Mouse (Mus musculus): Measurements from ENCODE around the gene Ddx59. TPM values are rescaled to one million over a fixed set of nuclear protein-coding genes. Genes with fewer than 3 reads are reported as not detected.

The Ddx59 gene
- polyA plus RNA-seq, 1 experiment = 8.5 TPM

GRCm38 (mm10) chr1:136386914-136387313 is 28.2 kb upstream of the Ddx59 start:
- TF ChIP-seq CTCF (IDR thresholded peaks at IDR 0.05; ENCODE audit: borderline replicate concordance, insufficient read depth, low read depth, low read length) (no peak), POLR2A (IDR thresholded peaks at IDR 0.05; ENCODE audit: borderline replicate concordance, insufficient read depth, low read length) (no peak)
- DNase-seq = no peak
- H3K4me3 ChIP-seq (replicated peaks; ENCODE audit: insufficient read depth, low read depth, low read length) = no peak overlapping the region
- 70% methylated on average over 5 of the region's 6 CpGs for WGBS
- no peaks in the 10 kb centered on the region for H3K27me3 ChIP-seq (ENCODE audit: control insufficient read depth, insufficient read depth, low read length)
- no peak overlapping the region for H3K27ac ChIP-seq (ENCODE audit: insufficient read depth, low read length)
- H3K4me1 ChIP-seq (ENCODE audit: control insufficient read depth, insufficient read depth, low read length) = no peaks in the 10 kb centered on the region; the same call in 1 of the 2 replicates

DNA sequence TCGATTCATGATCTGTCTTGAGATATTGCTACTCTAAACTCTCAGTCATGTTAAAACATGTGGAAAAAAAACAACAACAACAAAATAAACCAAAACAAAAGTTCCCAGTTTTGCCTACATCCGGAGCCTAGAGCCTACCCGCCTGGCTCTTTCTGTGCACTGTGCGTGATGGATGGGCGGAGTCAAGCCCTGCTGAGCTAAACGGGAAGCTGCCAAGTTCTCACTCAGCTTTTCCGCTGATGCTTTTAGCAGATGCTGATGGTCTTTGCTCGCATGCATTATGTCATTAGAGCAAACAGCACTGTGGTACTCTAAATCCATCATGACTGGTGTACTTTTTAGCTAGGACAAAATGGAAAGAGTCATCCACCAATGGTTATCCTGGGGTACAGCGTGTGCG is 20.6 kb upstream of the Ddx59 start:
- WGBS = 20% methylated on average over 10 of the region's 10 CpGs
- H3K27me3 ChIP-seq (ENCODE audit: control insufficient read depth, insufficient read depth, low read length) = no peaks in the 10 kb centered on the region
- no peaks in the 10 kb centered on the region for H3K4me1 ChIP-seq (ENCODE audit: control insufficient read depth, insufficient read depth, low read length)
- DNase-seq = no peak
- TF ChIP-seq POLR2A (IDR thresholded peaks at IDR 0.05; ENCODE audit: borderline replicate concordance, insufficient read depth, low read length) = no peak
- no peak for TF ChIP-seq CTCF (IDR thresholded peaks at IDR 0.05; ENCODE audit: borderline replicate concordance, insufficient read depth, low read depth, low read length)
- H3K27ac ChIP-seq (ENCODE audit: insufficient read depth, low read length) = no peak overlapping the region
- H3K4me3 ChIP-seq (replicated peaks; ENCODE audit: insufficient read depth, low read depth, low read length) = no peak overlapping the region

- DNase-seq = no peak
- no peaks in the 10 kb centered on the region for H3K4me1 ChIP-seq (ENCODE audit: control insufficient read depth, insufficient read depth, low read length)
- TF ChIP-seq CTCF (IDR thresholded peaks at IDR 0.05; ENCODE audit: borderline replicate concordance, insufficient read depth, low read depth, low read length) = no peak
- H3K27ac ChIP-seq (ENCODE audit: insufficient read depth, low read length) = no peak overlapping the region
- H3K4me3 ChIP-seq (replicated peaks; ENCODE audit: insufficient read depth, low read depth, low read length) = no peak overlapping the region
- 60% methylated on average over 5 of the region's 5 CpGs for WGBS
- H3K27me3 ChIP-seq (ENCODE audit: control insufficient read depth, insufficient read depth, low read length) = no peaks in the 10 kb centered on the region
These were observed 20.0 kb upstream of the Ddx59 start for GRCm38 (mm10) chr1:136395073-136395472.

- H3K4me3 ChIP-seq (replicated peaks; ENCODE audit: insufficient read depth, low read depth, low read length) = no peak overlapping the region
- no peak overlapping the region for H3K27ac ChIP-seq (ENCODE audit: insufficient read depth, low read length)
- WGBS = 70% methylated on average over 8 of the region's 8 CpGs
- TF ChIP-seq POLR2A (IDR thresholded peaks at IDR 0.05; ENCODE audit: borderline replicate concordance, insufficient read depth, low read length) = no peak
- H3K4me1 ChIP-seq (ENCODE audit: control insufficient read depth, insufficient read depth, low read length) = no peaks in the 10 kb centered on the region
- no peak for DNase-seq
- H3K27me3 ChIP-seq (ENCODE audit: control insufficient read depth, insufficient read depth, low read length) = no peaks in the 10 kb centered on the region
These were observed 13.8 kb upstream of the Ddx59 start for GRCm38 (mm10) chr1:136401281-136401680.

GRCm38 (mm10) chr1:136409631-136410030 is 5.4 kb upstream of the Ddx59 start:
- TF ChIP-seq CTCF (IDR thresholded peaks at IDR 0.05; ENCODE audit: borderline replicate concordance, insufficient read depth, low read depth, low read length) (no peak), POLR2A (IDR thresholded peaks at IDR 0.05; ENCODE audit: borderline replicate concordance, insufficient read depth, low read length) (no peak)
- Histone ChIP-seq H3K4me3 (replicated peaks; ENCODE audit: insufficient read depth, low read depth, low read length) (no peak overlapping the region), H3K27ac (ENCODE audit: insufficient read depth, low read length) (no peak overlapping the region), H3K27me3 (ENCODE audit: control insufficient read depth, insufficient read depth, low read length) (no peaks in the 10 kb centered on the region), H3K4me1 (ENCODE audit: control insufficient read depth, insufficient read depth, low read length) (no peaks in the 10 kb centered on the region)
- no peak for DNase-seq
- WGBS = 99% methylated on average over 2 of the region's 2 CpGs

DNA sequence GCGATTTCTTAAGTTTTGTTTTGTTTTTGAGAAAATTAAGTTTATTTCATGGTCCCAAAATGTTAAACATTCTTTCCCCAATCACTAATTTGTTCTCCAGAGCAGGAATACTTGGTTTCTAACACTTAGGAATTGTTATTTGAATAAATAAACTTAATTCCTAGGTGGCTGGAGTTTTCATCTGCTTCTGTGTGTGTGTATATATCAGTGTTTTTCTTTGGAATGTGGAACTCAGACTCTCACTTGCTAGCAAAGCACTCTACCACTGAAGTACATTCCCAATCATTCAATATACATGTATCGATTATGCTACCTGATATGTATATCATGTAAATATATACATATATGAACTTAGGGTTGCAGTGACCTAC is 670 bp downstream of the Ddx59 start:
- no peak for DNase-seq
- no peaks in the 10 kb centered on the region for H3K27me3 ChIP-seq (ENCODE audit: control insufficient read depth, insufficient read depth, low read length)
- WGBS = 46% methylated on average over 2 of the region's 2 CpGs
- no peaks in the 10 kb centered on the region; the same call in 1 of the 2 replicates for H3K4me1 ChIP-seq (ENCODE audit: control insufficient read depth, insufficient read depth, low read length)
- H3K27ac ChIP-seq (ENCODE audit: insufficient read depth, low read length) = no peak overlapping the region
- TF ChIP-seq CTCF (IDR thresholded peaks at IDR 0.05; ENCODE audit: borderline replicate concordance, insufficient read depth, low read depth, low read length) = no peak
- no peak for TF ChIP-seq POLR2A (IDR thresholded peaks at IDR 0.05; ENCODE audit: borderline replicate concordance, insufficient read depth, low read length)
- peak overlapping the region; percentile 77 for H3K4me3 ChIP-seq (replicated peaks; ENCODE audit: insufficient read depth, low read depth, low read length)

DNA sequence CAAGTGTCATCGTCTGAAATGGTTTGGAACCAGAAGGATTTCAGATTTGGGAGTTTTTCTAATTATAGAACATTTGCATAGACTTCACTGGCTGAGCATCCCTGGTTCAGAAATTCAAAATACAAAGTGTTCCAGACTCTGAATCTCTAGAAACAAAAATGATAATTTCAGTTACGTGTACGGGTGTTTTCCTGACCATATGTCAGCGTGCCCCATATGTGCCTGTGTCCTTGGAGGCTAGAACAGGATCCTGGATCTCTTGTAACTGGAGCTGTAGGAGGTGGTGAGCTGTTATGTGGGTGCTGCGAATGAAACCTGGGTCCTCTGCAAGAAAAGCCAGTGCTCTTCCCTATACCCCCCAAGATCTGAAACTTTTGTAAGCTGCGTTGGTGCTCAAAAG is 3.3 kb downstream of the Ddx59 start:
- DNase-seq = no peak
- no peak for TF ChIP-seq CTCF (IDR thresholded peaks at IDR 0.05; ENCODE audit: borderline replicate concordance, insufficient read depth, low read depth, low read length)
- TF ChIP-seq POLR2A (IDR thresholded peaks at IDR 0.05; ENCODE audit: borderline replicate concordance, insufficient read depth, low read length) = no peak
- Histone ChIP-seq H3K4me1 (ENCODE audit: control insufficient read depth, insufficient read depth, low read length) (no peaks in the 10 kb centered on the region; the same call in 1 of the 2 replicates), H3K27ac (ENCODE audit: insufficient read depth, low read length) (no peak overlapping the region), H3K4me3 (replicated peaks; ENCODE audit: insufficient read depth, low read depth, low read length) (no peak overlapping the region), H3K27me3 (ENCODE audit: control insufficient read depth, insufficient read depth, low read length) (no peaks in the 10 kb centered on the region)
- WGBS = 76% methylated on average over 6 of the region's 6 CpGs

GRCm38 (mm10) chr1:136427166-136427969 is 12.3 kb downstream of the Ddx59 start:
- Histone ChIP-seq H3K27ac (ENCODE audit: insufficient read depth, low read length) (no peak overlapping the region), H3K4me3 (replicated peaks; ENCODE audit: insufficient read depth, low read depth, low read length) (no peak overlapping the region), H3K4me1 (ENCODE audit: control insufficient read depth, insufficient read depth, low read length) (no peaks in the 10 kb centered on the region), H3K27me3 (ENCODE audit: control insufficient read depth, insufficient read depth, low read length) (no peaks in the 10 kb centered on the region)
- DNase-seq = no peak
- WGBS = 86% methylated on average over 11 of the region's 11 CpGs
- TF ChIP-seq POLR2A (IDR thresholded peaks at IDR 0.05; ENCODE audit: borderline replicate concordance, insufficient read depth, low read length) (no peak), CTCF (IDR thresholded peaks at IDR 0.05; ENCODE audit: borderline replicate concordance, insufficient read depth, low read depth, low read length) (no peak)

Data from cerebellum, adult 2 months (tissue).